Mouse (Mus musculus) kidney, adult 9 months (tissue): Measurements from ENCODE around the gene Abhd12.

Experiments used
- DNase-seq: peaks from one replicate; pipeline ENCODE4 v3.0.0; 2022

Abhd12 gene

DNA sequence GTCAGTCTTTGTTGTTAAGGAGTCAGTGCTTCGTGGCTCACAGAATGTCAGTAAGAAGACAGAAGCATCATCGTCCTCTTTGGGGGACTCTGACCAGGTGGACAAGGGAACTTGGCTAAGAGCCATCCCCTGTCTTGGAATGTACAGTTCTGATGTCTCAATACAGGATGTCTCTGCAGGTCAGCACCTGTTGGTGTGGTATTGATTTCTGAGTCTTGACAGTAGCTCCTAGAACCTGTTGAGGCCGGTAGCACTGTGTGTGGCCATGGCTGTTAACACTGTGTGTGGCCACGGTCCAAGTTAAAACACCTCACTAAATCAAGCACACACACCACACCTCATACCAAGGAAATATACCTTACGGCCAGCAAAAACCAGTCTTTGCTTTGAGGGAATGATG is 103.9 kb downstream of the Abhd12 start:
- no peak for DNase-seq

DNA sequence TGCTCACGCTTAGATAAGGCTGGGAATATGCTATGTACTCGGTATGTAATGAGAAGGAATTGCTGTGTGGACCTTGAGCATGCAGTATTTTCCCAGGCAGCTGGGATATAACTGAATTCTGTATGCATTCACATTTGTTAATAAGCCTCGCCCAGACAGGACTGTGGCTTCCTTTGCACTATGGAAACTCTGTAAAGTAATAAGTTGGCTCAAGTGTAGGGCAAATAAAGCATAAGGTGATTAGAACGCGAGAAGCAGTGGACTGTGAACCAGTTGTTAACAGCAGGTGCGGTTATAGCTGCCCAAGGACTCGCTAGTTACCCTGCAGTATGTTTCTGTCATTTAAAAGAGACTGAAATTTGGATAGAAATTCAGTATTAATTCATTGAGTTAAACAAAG is 106.5 kb downstream of the Abhd12 start:
- DNase-seq: no peak

DNA sequence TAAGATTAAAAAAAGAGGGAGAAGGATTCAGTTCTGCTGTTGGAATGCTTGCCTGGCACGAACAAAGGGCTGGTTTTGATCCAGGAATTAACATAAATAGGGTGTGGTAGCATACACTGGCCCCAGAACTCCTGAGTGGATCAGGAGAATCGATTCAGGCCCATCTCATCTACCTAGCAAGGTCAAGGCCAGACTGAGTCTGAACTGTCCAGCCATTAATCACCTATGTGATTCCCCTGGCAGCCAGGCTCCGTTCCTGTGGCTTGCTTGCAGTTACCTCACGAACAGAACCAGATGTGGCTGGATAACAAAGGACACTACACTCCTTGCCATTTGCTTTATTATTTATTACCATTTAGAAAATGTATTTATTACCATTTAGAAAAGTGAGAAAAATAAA is 111.2 kb downstream of the Abhd12 start:
- DNase-seq: no peak

DNA sequence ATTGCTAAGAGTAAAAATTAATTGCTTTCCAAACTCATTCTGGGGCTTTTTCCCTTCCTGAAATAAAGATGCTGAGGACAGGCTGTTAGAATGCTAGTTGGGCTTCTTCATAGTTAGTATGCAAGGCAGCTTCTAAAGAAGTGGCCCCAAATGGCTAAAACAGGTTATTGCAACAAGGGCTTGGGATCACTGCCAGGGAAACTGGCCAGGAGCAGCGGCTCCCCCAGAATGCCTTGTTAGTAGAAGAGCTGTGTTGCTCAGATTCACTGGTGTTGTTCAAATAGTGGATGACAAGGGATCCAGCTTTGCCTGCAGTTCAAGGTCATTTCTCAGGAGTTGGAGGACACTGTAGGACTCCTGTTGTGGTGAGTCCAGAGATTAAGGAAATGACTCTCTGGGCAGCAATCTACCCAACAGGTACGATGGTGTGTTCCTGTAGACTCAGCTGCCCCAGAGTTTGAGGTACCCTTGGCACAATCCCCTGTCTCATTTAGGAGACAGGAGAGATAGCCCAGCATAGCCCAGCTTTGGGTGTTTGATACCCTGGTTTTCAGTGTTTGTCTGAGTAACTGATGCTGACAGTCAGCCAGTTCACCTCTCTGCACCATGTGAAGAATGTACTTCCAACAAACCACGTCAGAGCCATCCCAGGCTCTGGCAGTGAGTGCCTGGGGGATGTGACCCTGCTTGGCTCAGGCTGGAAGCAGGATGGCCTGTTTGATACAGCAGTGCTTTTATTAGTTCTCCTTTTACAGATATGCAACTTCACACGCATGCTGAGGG is 115.6 kb downstream of the Abhd12 start:
- DNase-seq: peak; percentile 80

DNA sequence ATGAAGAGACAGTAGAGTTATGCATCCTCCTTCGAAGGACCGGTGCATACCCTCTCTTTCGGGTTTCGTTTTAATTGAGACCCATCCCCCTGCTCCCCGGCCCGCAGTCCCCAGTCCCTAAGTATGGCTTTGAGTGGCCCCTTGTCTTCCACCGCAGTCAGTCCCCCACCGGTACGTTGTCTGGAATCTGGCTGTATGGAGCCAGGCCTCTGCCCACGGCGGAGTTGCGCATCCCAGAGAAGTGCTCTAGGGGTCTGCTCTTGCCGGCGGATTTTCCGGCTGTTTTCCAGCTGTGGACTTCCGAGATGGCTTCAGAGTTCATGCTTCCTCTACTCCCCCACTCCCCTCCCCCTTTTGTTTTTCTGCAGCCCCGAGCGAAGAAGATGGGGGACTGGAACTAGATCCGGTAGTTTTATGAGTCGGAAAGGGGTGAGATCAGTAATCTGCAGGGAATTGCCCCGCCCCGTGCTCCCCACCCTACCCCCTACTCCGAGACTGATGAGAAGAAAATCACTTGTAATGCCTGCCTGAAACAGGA is 117.2 kb downstream of the Abhd12 start:
- no peak for DNase-seq

DNA sequence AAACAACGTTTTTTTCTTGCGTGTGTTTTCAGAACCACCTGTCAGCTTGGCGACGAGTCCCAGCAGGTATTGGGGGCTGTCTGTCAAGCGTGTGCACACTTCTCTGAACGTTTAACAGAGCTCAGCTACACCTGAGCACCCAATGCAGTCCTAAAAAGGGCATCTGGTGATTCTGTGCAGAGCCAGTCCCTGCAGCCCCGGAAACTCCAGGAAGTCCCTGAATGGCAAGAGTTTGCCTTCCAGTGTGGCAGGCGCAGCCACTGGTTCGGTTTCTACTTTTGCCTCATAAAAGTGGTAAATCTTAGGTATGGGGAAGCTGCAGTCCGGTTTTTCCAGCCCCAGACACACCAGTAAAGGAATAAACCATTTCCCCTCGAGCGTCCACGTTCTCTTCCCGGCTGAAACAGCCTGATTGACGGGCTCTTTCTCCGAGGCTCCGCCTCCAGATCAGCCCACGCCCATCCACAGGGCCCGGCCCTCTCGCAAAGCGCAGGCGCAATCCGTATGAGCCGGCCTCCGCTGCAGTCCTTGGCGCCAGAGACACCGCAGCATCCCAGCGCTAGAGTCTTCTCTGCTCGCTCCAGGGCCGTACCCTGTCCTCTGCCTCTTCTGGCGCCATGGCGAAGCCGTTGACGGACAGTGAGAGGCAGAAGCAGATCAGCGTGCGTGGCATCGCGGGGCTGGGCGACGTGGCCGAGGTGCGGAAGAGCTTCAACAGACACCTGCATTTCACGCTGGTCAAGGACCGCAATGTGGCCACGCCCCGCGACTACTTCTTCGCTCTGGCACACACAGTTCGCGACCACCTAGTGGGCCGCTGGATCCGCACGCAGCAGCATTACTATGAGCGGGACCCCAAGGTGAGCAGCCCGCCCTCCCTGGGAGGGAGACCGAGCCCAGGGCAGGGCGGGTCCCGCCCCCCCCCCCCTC is 118.0 kb downstream of the Abhd12 start, which contains the start of gene Pygb:
TSS of gene Pygb (plus strand) at position 485 of the 930 bp plus-strand sequence.
- DNase-seq: peak; percentile 85

DNA sequence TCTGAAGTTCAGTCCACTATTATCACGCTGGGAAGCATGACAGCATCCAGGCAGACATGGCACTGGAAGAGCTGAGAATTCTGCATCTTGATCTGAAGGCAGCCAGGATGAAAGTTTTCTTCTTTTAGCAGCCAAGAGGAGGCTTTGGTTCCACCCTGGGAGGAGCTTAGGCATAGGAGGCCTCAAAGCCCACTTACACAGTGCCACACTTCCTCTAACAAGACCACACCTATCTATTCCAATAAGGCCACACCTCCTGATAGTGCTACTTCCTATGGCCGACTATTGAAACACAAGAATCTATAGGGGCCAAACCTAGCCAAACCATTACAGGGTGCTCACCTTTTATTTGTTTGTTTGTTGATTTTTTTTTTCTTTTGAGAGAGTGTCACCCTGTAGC is 121.7 kb downstream of the Abhd12 start:
- DNase-seq: no peak
